Mouse (Mus musculus) layer of hippocampus, adult 9-10 months (tissue): ENCODE results near the gene Olfr959.

Source experiments
- DNase-seq: peaks from one replicate; pipeline ENCODE4 v3.0.0; 2022; ENCODE audit warnings: low spot score

The Olfr959 gene

DNA sequence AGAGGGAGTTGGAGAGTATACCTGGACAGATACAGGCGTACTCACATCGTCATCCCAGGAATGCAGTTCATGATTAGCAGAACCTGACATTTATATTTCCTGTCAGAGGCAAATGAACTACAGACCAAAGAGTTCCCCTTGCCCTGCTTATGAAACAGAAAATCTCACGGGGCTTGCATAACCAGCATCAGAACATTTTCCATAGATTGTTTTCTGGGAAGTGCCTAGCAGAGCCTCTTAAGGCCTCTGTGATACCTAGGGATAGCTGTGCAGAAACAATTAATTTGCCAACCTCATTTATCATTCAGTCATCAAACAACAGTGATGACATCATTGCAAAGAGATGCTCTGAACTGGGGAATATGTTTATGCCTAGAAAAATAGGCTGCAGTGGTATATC is at the start of gene Olfr959:
Olfr959 (minus strand) TSS at position 101 of the 400 bp plus-strand sequence.
- DNase-seq: no peak

DNA sequence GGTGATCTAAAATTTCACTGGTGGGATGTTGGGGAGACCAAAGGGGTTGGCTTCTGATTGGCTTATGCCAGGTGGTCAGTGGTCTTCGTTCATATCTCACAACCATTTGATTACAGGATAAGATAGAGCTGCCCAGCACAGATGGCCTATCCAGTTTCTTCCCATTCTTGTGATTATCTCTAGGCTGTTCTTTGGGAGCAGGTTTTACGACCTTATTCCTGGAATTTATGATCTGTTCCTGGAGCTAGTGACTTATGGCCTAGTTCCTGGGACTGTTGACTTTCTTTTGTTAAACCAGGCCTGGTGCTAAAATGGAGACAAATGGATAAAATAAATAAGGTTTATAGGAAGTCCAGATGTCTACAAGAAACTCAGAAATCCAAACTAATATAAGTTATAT is 49.3 kb upstream of the Olfr959 start:
- no peak for DNase-seq

DNA sequence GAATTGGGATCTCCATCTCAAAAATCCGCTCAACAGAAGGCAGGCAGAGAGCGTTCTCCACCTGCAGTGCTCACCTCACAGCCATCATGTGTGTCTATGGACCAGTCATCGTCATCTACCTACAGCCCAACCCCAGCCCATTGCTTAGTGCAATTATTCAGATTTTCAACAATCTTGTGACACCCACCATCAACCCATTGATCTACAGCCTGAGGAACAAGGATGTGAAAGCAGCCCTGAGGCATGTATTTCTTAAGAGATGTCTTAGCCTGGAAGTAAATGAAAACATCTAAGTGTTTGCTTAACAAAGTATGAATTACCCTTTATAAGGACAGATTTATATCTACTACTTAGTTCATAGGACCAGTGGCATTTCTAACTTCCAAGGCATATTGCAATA is 48.4 kb upstream of the Olfr959 start:
- no peak for DNase-seq

DNA sequence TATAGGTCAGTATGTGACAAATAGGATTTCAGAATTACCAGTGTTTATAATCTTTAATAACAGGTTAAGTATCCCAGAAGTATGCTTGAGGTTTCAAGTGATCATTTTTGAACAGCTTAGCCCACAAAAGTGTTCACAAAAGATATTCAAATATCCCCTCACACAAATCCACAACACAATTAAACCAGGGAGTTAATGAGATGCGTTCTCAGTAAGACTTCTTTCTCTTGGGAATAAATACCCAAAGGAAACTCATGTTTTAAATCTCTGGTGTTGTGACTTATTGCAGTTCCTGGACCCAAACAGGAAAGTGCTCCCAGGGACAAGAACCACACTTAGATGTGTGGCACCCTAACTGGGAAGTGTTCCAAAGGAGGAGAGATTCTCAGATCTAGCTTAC is 45.7 kb upstream of the Olfr959 start, which contains the start of gene Olfr960:
Olfr960 (plus strand) TSS at position 301 of the 400 bp plus-strand sequence.
- DNase-seq: no peak

DNA sequence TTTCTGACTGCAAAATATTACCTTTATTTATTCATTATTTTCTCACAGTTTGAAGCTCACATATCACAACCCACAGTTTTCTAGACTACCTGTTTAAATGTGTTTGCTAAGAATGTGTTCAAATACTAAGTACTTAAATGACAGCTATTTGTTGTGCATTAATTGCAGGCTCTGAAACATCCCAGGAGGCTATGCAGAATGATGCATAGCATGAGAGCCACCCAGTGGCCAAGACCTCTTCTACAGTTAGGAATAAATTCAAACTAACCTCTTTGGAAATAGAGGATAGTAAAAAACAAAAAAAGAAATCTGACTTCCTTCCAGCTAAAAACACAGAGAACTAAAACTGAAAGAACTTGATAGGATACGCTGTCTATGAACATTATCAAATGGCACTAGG is 36.6 kb upstream of the Olfr959 start:
- no peak for DNase-seq

DNA sequence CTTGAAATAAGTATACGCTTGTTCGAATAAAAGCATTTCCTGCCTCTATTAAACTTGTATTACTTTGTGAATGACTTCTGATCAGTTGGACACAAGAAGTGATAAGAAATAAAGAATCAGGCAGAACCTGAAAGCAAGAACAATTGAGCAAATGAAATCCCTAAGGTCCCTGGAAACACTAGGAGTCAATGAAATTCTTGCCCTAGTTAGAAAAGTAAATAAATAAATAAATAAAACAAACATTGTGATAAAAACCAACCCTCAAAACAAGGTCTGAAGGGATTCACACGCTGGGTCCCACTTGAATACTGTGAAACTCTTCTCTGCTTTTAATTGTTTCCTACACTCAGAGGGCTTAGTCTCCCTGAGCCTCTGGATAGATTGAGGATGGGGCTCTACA is 35.0 kb upstream of the Olfr959 start, which contains the start of gene Olfr148:
Olfr148 (plus strand) TSS at position 301 of the 400 bp plus-strand sequence.
- DNase-seq: no peak

DNA sequence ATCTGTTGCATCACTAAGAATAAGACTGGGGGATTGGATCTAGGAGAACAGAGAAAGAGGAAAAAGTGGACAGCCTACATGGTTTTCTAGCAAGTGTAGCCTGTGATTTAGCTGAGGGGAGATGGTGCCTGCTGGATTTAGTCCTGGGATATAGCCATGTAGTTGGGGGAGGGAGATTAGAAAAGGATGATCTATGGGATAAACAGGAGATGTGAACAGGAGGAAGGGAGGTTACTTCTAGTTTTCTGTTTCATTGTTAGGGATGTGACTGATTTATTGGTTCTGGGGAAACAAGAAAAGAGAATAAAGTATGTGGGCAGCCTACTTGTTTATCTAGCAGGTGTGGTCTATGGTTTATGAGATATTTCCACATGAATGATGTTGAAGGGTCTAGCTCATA is 33.1 kb upstream of the Olfr959 start:
- no peak for DNase-seq

DNA sequence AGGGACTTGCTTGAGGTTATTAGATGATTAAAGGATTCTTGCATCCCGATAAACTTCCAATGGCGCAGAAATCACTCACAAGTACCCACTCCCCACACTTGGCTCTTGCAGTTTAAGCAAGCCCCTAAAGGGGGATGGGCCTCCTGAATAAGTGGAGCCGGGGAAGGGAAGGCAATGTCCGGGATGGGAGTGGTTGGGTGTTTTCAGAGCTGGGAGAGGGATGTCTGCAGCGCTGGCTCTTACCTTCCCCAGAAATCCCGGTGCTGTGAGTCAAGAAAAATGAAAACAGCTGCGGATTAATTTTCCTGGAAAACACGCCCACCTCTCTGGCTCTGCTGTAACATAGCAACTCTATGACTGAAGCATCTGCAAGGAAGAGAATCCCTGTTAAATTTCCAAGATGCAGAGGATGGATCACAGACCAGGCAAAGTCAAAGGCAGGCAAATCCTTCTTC is 28.7 kb upstream of the Olfr959 start, which contains the start of gene AW551984:
AW551984 (minus strand) TSS at position 405 of the 455 bp plus-strand sequence.
- no peak for DNase-seq

DNA sequence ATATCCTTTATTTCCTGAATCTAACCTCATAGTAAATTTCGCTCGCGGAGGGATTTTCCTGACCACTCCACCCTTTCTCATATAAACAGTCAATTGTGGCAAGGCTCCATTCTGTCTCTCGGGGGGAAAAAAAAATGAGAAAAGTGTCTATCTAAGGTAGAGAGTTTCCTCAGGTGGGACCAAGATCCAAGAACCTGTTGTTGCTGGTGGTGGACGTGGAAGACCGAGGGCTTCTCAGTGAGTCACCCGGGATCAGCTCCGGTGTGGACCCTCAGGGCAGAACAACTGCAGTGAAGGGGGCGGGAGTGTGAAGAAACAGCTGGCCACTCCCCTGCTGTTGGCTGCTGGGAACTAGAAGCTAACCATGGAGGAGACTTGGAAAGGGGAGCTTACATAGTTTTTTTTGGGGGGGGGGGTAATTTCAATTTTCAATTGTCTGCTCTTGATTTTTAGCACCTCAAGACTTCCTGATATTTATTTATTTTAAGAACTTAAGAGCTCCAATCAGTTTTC is 28.0 kb upstream of the Olfr959 start:
- DNase-seq: no peak

DNA sequence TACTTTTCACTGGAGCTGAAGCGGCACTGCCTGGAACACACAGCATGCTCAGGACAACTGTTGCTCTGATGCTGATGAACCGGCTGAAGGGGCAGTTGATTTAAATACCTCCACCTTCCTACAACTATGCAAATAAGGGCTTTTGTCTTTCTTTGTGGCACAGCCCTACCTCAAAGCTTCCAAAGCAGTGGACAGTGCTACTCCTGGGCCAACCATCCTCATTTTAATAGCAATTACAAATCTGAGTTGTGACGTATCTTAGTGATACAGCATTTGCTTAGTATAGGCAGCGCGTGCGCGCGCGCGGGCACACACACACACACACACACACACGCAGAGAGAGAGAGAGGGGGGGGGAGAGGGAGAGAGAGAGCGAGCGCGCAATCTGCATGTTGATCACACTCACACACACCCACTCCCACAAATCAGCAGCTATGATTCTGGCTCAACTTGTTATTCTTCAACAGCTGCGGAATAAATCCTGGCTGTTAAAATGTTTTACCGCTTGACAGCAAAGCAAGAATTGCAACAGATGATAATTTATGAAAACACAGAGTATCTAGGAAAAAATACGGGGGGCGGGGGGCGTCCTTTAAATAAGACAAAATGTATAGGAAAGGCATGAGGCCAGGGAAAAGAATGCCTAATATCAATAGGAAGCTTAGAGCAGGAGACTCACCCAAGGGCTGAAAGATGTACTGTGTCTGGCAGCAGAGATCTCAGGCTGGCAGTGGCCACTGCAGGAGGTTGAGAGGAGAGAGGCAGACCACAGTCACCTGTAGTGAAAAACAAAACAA is 27.4 kb upstream of the Olfr959 start:
- no peak for DNase-seq

DNA sequence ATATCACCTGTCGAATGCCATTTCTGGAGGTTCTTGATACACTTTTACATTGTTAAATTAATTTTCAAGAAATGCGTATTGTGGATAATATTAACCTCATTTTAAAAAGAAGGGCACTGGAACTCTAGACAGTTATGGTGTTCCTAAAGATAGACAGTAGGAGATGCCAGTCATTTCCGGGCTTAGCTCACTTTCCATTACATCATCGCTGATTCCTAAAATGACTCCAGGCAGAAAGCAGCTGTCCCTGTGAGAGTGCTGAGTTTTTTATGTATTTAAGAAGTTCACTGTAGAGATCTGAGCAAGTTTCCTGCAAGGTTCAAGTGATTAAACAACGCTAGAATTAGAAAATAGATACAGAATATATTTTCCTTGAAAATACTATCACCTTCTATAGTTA is 1.7 kb upstream of the Olfr959 start:
- no peak for DNase-seq

DNA sequence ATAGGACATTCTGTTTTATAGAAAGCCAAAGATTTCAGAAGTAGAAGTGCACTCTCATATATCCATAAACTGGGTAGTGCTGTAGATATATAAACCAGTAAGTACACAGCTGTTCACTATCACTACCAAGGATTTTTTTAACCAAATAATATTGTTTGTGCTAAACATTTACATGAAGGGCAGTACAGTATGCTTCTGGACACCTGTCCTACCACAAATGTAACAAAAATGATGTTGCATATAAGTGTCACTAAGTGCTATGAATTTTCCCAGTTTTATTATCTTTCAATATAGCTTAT is 17.1 kb downstream of the Olfr959 start:
- no peak for DNase-seq

DNA sequence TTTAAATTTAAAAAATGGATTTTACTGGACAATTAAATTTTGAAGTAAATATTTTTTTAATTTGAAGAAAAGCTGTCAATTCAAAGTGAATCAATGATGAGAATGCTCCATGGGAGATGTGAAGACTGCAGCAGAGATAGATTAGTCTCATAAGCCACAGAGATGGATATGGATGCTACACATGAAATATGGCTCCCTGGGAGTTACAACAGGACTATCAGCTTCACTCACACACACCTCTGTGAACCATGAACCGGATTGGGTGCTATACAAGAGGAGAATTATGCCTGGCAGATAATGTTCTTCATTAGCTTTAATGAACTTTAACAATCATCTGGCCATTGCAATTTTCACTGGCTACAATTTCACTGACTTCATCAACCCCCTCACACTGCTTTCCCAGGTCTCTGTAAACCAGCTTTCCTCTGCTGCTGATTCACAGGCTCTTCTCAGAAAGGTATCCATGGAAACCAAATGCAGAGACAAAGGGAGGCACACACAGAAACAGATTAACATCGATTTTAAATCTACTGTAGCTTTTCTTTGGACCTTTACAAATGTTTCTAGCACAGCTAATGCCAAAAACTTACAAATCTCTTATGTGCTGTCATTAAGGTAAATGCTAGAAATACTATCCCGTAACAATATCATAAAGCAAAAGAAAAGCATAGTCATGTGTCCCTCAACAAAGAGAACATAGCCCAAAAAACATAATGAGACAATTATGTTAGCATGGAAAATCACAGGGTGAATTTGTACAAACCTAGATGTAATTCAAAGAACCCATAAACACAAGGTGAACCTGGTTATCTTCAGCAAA is 17.6 kb downstream of the Olfr959 start:
- DNase-seq: peak; percentile 48

DNA sequence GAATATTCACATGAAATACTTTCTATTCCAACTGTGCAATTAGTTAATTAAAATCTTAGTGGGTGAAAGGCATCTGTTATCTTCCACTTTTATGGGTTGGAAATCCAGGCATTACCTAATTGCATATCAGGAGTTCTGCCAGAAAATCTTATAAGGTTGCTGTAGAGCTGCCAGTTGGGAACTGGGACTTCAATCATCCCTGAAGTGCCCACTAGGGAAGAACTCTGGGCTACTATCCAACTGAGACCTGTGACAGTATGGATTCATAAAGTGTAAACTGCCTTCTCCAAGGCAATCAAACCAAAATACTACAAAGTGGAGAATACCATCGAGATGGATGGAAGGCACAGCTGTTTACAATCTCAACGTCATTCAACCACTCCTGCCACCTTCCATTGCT is 21.4 kb downstream of the Olfr959 start, which contains the start of gene Olfr958:
Olfr958 (minus strand) TSS at position 109 of the 400 bp plus-strand sequence.
- DNase-seq: no peak

DNA sequence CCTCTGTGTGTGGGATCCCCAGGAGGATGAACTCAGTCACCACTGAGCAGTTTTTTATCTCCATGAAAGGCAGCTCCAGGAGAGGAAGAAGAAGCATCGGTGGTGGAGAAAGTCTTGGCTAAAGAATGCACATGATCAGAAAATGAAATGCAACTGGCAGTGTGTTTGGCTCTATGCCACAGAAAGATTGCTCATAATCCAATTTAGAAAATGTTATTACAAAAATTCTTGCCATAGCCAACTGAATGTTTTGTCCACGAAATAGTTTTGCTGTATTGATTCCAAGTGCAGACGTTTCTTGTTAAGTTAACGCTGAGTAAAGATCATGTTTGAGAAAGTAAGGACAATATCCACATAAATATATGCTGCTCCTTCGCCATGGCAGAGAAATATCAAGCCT is 24.6 kb downstream of the Olfr959 start:
- no peak for DNase-seq

DNA sequence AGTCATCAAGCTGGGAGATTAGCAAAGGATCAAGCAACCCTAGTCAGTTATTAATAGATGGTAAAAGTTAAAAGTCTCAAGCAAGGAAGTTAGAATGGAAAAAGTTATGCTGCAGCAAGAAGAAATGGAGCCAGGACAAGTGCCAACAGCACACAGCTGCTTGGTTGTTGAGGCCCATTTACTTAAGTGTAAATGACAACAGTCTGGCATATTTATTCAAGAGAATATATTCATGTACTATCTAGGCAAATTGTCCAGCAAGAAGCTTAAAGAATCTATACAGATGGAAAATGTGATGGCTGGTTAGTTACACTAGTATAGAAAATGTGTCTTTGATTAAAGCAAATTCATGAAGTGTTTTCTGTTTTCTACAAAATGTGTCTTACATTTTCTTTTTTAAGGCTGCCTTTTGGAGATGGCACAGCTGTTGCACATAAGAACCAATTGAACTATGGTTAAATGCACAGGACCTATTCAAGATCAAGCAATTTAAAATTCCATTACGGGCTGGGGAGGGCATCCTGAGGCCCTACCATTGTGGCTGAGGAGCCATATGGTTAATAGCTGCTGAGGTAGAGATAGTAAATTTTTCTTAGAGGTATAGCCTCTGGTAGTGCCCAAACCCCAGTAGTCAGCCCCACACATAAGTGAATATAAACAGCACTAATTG is 51.6 kb downstream of the Olfr959 start:
- no peak for DNase-seq
